Mouse (Mus musculus): ENCODE results near the gene Evpl. TPM values are rescaled to one million over a fixed set of nuclear protein-coding genes. Genes with fewer than 3 reads are reported as not detected.

The Evpl gene
- polyA plus RNA-seq, 1 experiment, result 0.07 TPM

GRCm38 (mm10) chr11:116244580-116244979 is 6.7 kb upstream of the Evpl start:
- 91% methylated on average over 8 of the region's 8 CpGs for WGBS
- peaks cover 44% of the 10 kb centered on the region for H3K36me3 ChIP-seq (ENCODE audit: control insufficient read depth, insufficient read depth, low read length)
- no peak overlapping the region for H3K4me3 ChIP-seq (ENCODE audit: extremely low read depth, insufficient read depth, insufficient read length)
- no peak for DNase-seq (ENCODE audit: low read depth in 1 of 2, low spot score in 2 of 2)
- no peak for TF ChIP-seq POLR2A (IDR thresholded peaks at IDR 0.05; ENCODE audit: low read depth, low read length)
- no peaks in the 10 kb centered on the region for H3K4me1 ChIP-seq (ENCODE audit: control insufficient read depth, insufficient read depth, insufficient read length)
- no peaks in the 10 kb centered on the region for H3K27me3 ChIP-seq (ENCODE audit: control insufficient read depth, insufficient read depth, low read length)
- H3K27ac ChIP-seq (ENCODE audit: insufficient read depth, low read length), result no peak overlapping the region

- TF ChIP-seq CTCF (IDR thresholded peaks at IDR 0.05; ENCODE audit: extremely low read depth, insufficient read depth, insufficient read length, insufficient replicate concordance), result no peak
- no peak for TF ChIP-seq POLR2A (IDR thresholded peaks at IDR 0.05; ENCODE audit: low read depth, low read length)
- DNase-seq (ENCODE audit: low read depth in 1 of 2, low spot score in 2 of 2), result no peak
- Histone ChIP-seq H3K4me3 (ENCODE audit: extremely low read depth, insufficient read depth, insufficient read length) (no peak overlapping the region), H3K4me1 (ENCODE audit: control insufficient read depth, insufficient read depth, insufficient read length) (no peaks in the 10 kb centered on the region), H3K36me3 (ENCODE audit: control insufficient read depth, insufficient read depth, low read length) (peaks cover 21% of the 10 kb centered on the region), H3K27ac (ENCODE audit: insufficient read depth, low read length) (no peak overlapping the region), H3K27me3 (ENCODE audit: control insufficient read depth, insufficient read depth, low read length) (peaks cover 2% of the 10 kb centered on the region; the same call in 1 of the 2 replicates)
- 76% methylated on average over 12 of the region's 12 CpGs for WGBS
Observed at GRCm38 (mm10) chr11:116241744-116242235, 3.9 kb upstream of the Evpl start.

DNA sequence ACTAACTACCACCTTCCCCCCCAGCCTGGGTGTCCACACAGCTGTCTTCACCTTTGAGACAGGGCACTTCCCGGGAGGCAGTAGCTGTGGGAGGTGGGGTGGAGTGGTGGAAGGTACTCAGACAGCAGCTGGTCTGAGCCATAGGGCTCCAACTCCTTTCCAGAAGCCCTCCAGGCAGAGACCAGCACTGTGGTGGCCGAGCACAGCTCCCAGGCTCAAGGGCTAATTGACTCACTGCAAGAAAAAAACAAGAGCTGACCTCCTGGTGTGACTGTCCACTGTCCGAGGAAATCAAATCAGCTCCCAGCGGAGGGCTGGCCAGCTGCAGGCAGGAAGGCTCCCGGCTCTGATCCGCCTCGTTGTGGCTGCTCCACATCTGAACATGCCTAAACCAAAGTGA is 1.9 kb upstream of the Evpl start:
- peaks cover 3% of the 10 kb centered on the region; the same call in 1 of the 2 replicates for H3K36me3 ChIP-seq (ENCODE audit: control insufficient read depth, insufficient read depth, low read length)
- no peak overlapping the region for H3K27ac ChIP-seq (ENCODE audit: insufficient read depth, low read length)
- peaks cover 2% of the 10 kb centered on the region; the same call in 1 of the 2 replicates for H3K27me3 ChIP-seq (ENCODE audit: control insufficient read depth, insufficient read depth, low read length)
- no peak overlapping the region for H3K4me3 ChIP-seq (ENCODE audit: extremely low read depth, insufficient read depth, insufficient read length)
- no peaks in the 10 kb centered on the region for H3K4me1 ChIP-seq (ENCODE audit: control insufficient read depth, insufficient read depth, insufficient read length)
- no peak for TF ChIP-seq POLR2A (IDR thresholded peaks at IDR 0.05; ENCODE audit: low read depth, low read length)
- TF ChIP-seq CTCF (IDR thresholded peaks at IDR 0.05; ENCODE audit: extremely low read depth, insufficient read depth, insufficient read length, insufficient replicate concordance), result no peak
- 86% methylated on average over 7 of the region's 7 CpGs for WGBS
- DNase-seq (ENCODE audit: low read depth in 1 of 2, low spot score in 2 of 2), result no peak

DNA sequence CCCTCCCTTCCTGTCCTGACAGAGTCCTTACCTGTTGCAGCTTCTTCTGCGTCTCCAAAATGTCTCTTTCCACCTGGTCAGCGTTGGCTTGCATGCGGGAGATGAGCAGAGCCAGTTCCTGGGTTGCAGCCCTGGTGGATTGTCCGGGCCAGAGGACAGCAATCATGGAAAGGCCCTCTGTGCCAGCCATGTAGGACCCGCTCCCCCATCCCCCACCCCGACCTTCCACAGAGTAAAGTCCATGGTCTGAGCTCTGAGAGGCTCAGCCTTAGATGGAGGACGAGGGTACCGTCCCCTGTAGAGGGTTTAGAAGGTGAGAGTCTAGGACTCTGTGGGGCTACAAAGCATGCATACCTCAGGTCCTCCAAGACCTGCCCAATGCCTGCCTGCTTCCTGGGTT is 3.0 kb downstream of the Evpl start:
- Histone ChIP-seq H3K27ac (ENCODE audit: insufficient read depth, low read length) (no peak overlapping the region), H3K27me3 (ENCODE audit: control insufficient read depth, insufficient read depth, low read length) (peaks cover 2% of the 10 kb centered on the region; the same call in 1 of the 2 replicates), H3K36me3 (ENCODE audit: control insufficient read depth, insufficient read depth, low read length) (no peaks in the 10 kb centered on the region), H3K4me1 (ENCODE audit: control insufficient read depth, insufficient read depth, insufficient read length) (no peaks in the 10 kb centered on the region), H3K4me3 (ENCODE audit: extremely low read depth, insufficient read depth, insufficient read length) (no peak overlapping the region)
- TF ChIP-seq CTCF (IDR thresholded peaks at IDR 0.05; ENCODE audit: extremely low read depth, insufficient read depth, insufficient read length, insufficient replicate concordance), result no peak
- TF ChIP-seq POLR2A (IDR thresholded peaks at IDR 0.05; ENCODE audit: low read depth, low read length), result no peak
- no peak for DNase-seq (ENCODE audit: low read depth in 1 of 2, low spot score in 2 of 2)
- WGBS, result 93% methylated on average over 8 of the region's 8 CpGs

- no peak overlapping the region for H3K27ac ChIP-seq (ENCODE audit: insufficient read depth, low read length)
- no peak for DNase-seq (ENCODE audit: low read depth in 1 of 2, low spot score in 2 of 2)
- H3K4me3 ChIP-seq (ENCODE audit: extremely low read depth, insufficient read depth, insufficient read length), result no peak overlapping the region
- H3K36me3 ChIP-seq (ENCODE audit: control insufficient read depth, insufficient read depth, low read length), result no peaks in the 10 kb centered on the region
- TF ChIP-seq POLR2A (IDR thresholded peaks at IDR 0.05; ENCODE audit: low read depth, low read length), result no peak
- TF ChIP-seq CTCF (IDR thresholded peaks at IDR 0.05; ENCODE audit: extremely low read depth, insufficient read depth, insufficient read length, insufficient replicate concordance), result no peak
- WGBS, result 87% methylated on average over 17 of the region's 17 CpGs
- no peaks in the 10 kb centered on the region for H3K4me1 ChIP-seq (ENCODE audit: control insufficient read depth, insufficient read depth, insufficient read length)
- H3K27me3 ChIP-seq (ENCODE audit: control insufficient read depth, insufficient read depth, low read length), result no peaks in the 10 kb centered on the region
Observed at GRCm38 (mm10) chr11:116232427-116232826, 5.5 kb downstream of the Evpl start.

- H3K27ac ChIP-seq (ENCODE audit: insufficient read depth, low read length), result no peak overlapping the region
- TF ChIP-seq CTCF (IDR thresholded peaks at IDR 0.05; ENCODE audit: extremely low read depth, insufficient read depth, insufficient read length, insufficient replicate concordance) (no peak), POLR2A (IDR thresholded peaks at IDR 0.05; ENCODE audit: low read depth, low read length) (no peak)
- 89% methylated on average over 4 of the region's 4 CpGs for WGBS
- no peak overlapping the region for H3K4me3 ChIP-seq (ENCODE audit: extremely low read depth, insufficient read depth, insufficient read length)
- no peaks in the 10 kb centered on the region for H3K36me3 ChIP-seq (ENCODE audit: control insufficient read depth, insufficient read depth, low read length)
- peaks cover 2% of the 10 kb centered on the region; the same call in 1 of the 2 replicates for H3K27me3 ChIP-seq (ENCODE audit: control insufficient read depth, insufficient read depth, low read length)
- DNase-seq (ENCODE audit: low read depth in 1 of 2, low spot score in 2 of 2), result no peak
- no peaks in the 10 kb centered on the region for H3K4me1 ChIP-seq (ENCODE audit: control insufficient read depth, insufficient read depth, insufficient read length)
Observed at GRCm38 (mm10) chr11:116228699-116229098, 9.2 kb downstream of the Evpl start.

GRCm38 (mm10) chr11:116226414-116226813 is 11.5 kb downstream of the Evpl start:
- peak; percentile 47 to 73 for DNase-seq (ENCODE audit: low read depth in 1 of 2, low spot score in 2 of 2)
- H3K4me1 ChIP-seq (ENCODE audit: control insufficient read depth, insufficient read depth, insufficient read length), result no peaks in the 10 kb centered on the region
- H3K4me3 ChIP-seq (ENCODE audit: extremely low read depth, insufficient read depth, insufficient read length), result no peak overlapping the region
- H3K27ac ChIP-seq (ENCODE audit: insufficient read depth, low read length), result no peak overlapping the region
- no peaks in the 10 kb centered on the region for H3K36me3 ChIP-seq (ENCODE audit: control insufficient read depth, insufficient read depth, low read length)
- peaks cover 2% of the 10 kb centered on the region; the same call in 1 of the 2 replicates for H3K27me3 ChIP-seq (ENCODE audit: control insufficient read depth, insufficient read depth, low read length)
- 0% methylated on average over 2 of the region's 2 CpGs for WGBS
- peak; percentile 85; the same call in 1 of the 2 replicates for TF ChIP-seq CTCF (IDR thresholded peaks at IDR 0.05; ENCODE audit: extremely low read depth, insufficient read depth, insufficient read length, insufficient replicate concordance)
- TF ChIP-seq POLR2A (IDR thresholded peaks at IDR 0.05; ENCODE audit: low read depth, low read length), result no peak
